Mouse (Mus musculus) fat pad, adult 2 months (tissue): ENCODE measurements around the gene 2300003K06Rik.
"Not testable (repeated sequence)": the region's sequence is repeated elsewhere in the genome, so short reads cannot be mapped to it uniquely, and the experiment has no call there.

ENCODE experiments used
- DNase-seq: peaks from one replicate; pipeline ENCODE4 v3.0.0-alpha.2; 2011; ENCODE audit warnings: low read depth, low spot score; ENCODE audit errors: extremely low read depth

2300003K06Rik gene

DNA sequence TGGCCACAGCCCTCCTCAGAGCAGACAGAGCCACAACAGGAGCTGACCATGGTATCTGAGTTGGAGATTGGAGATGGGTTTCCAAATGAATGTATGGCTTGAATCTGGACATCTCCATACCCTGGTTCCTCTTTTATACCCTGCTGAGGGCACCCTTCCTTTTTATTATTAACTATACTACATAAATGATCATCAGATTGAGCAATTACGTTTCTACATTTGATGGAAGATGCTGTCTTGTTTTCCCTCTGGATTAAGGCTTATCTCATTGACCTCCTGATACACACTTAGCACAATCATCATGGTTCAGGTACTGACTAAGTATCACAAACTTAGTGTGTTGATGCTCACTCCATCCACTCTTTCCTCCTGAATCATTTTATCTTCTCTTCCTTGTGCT is at the start of gene 2300003K06Rik:
TSS of gene 2300003K06Rik (minus strand) at position 101 of the 400 bp plus-strand sequence.
- DNase-seq = no peak

DNA sequence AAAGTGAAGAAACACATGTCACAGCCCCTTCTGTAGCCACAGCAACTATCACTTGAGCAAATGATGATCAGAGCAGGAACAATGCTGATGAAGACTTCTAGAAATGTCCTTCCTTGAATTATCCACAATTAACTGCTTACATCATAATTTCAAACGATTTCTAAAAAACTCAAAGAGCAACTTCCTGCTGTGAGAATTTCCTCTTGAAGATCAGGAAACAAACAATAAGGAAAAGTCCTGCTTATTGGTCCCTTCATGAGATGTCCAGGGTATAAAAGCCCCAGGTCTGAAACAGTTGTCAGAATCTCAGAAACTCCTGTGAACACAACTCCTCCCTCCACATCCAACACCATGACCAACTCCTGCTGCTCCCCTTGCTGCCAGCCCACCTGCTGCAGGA is 41.0 kb upstream of the 2300003K06Rik start, which contains the start of gene Gm11567:
TSS of gene Gm11567 (plus strand) at position 301 of the 400 bp plus-strand sequence.
- not testable (repeated sequence) for DNase-seq

DNA sequence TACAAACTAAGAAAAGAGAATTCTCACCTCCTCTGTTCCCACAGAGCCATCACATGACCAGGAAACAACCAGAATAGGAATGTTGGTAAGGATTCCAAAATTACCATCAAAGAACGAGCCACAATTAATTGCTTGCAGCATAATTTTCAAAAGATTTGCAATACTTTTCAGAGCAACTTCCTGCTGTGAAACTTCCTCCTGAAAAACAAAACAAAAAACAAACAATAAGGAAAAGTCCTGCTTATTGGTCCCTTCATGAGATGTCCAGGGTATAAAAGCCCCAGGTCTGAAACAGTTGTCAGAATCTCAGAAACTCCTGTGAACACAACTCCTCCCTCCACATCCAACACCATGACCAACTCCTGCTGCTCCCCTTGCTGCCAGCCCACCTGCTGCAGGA is 35.2 kb upstream of the 2300003K06Rik start, which contains the start of gene Krtap9-1:
TSS of gene Krtap9-1 (plus strand) at position 301 of the 400 bp plus-strand sequence.
- DNase-seq = not testable (repeated sequence)

DNA sequence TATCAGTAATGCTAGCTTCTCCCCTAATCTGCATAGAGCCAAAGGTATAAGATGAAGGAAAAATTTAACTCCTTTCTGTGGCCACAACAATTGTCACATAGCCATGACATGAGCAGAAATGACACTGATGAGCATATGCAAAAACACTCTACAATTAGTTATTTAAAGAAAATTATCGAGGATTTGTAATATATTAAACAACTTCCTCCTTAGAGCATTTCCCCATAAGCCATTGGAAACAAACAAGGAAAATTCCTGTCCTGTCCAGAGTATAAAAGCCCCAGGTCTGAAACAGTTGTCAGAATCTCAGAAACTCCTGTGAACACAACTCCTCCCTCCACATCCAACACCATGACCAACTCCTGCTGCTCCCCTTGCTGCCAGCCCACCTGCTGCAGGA is 26.3 kb upstream of the 2300003K06Rik start, which contains the start of gene Gm11559:
TSS of gene Gm11559 (plus strand) at position 301 of the 400 bp plus-strand sequence.
- not testable (repeated sequence) for DNase-seq

DNA sequence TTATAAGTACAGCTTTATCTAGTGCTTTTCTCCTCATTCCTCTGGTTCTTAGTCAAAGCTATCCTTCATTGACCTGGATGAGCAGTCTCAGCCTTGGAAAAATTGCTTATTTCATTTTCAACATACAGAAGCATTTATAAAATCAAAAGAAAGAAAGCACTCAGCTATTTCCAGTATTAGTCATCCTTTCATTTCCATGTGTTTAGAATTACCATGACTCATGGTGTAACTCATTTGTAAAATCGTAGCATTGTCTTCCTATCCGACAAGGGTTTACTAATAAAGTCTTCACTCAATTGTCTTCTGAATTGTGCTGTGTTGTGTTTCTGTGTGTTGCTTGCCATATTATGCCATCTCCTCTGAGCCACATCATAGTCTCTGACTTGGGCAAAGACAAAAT is 20.9 kb upstream of the 2300003K06Rik start:
- no peak for DNase-seq

DNA sequence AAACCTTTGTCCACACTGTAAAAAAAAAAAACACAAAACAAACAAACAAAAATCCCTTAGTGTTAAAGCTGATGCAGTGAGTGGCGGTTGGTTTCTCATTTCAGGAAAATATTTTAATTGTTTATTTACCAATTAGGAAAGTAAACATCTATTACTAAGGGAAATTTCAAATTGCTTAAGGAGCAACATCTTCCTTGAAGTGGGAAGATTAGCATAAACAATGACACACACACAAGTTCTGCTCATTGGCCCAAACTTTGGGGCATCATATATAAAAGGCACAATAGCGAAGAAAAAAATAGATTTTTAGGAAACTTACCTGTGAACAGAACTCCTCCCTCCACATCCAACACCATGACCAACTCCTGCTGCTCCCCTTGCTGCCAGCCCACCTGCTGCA is 19.8 kb upstream of the 2300003K06Rik start, which contains the start of gene Gm11568:
TSS of gene Gm11568 (plus strand) at position 301 of the 400 bp plus-strand sequence.
- DNase-seq = no peak

DNA sequence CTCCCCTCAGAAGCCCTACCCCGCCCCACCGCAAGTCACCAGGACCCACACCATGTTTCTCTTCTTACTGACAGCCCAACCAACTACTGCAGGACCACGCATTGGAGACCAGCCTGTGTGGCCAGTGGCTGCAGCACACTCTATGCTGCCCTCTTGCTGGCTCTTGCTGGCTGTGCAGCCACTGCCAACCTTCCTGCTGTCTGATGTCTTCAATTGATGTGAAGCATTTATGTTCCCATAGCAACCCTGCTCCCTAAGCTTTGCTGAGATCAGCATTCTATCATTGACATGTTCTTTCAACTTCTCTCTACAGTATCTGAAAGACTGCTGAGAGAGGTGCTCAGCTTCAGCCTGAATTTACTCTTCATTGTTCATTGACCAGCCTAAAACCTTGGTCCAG is 16.3 kb upstream of the 2300003K06Rik start:
- DNase-seq = no peak

DNA sequence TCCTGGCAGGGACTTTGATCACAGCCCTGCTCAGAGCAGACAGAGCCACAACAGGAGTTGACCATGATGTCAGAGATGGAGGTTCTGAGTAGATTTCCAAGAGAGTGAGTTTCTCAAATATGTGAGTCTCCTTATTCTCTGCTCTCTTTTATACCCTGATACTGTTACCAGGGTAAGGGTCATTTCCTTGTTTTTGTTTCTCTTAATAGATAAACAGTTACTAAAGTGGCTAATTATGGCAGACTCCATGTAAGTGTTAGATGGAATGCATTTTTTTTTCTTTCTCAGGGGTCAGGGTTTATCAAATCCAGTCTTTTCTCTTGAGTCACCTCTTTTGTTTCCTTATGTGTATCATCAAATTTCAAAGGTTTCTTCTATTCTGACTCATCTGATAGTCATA is 13.6 kb upstream of the 2300003K06Rik start, which contains the start of gene Krtap4-16:
TSS of gene Krtap4-16 (minus strand) at position 101 of the 400 bp plus-strand sequence.
- no peak for DNase-seq

DNA sequence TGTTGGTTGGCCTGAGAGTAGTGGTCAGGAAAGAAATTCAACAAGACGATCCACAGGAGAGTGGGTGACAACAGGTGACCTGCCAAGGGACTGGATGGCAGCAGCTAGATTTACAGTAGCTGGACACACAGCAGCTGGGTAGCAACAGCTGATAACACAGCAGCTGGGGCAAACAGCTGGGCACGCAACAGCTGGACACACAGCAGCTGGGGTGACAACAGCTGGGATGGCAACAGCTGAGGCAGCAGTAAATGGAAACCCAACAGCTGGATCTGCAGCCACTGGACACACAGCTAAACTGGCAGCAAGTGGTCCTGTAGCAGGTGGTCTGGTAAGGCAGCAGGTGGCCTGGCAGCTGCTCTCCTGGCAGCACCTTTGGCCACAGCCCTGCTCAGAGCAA is 8.9 kb upstream of the 2300003K06Rik start:
- no peak for DNase-seq

DNA sequence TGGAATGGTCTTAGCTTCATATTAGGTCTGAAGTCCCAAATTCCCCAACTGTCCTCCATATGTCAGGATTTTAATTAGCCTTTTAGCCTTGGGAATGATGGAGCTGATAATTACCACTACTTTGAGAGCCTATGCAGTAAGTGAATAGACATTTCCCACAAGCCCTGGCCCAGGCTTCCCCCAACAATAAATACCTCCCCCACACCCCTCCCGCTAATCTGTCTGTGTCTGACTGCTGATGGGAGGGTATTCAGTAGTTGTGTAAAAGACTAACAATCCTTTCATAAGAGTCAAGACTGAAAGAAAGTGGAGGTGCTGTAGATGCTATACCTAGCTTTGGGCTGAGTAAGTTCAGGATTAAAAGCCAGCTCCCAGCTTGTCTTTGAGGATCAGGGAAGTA is 4.3 kb upstream of the 2300003K06Rik start:
- no peak for DNase-seq

DNA sequence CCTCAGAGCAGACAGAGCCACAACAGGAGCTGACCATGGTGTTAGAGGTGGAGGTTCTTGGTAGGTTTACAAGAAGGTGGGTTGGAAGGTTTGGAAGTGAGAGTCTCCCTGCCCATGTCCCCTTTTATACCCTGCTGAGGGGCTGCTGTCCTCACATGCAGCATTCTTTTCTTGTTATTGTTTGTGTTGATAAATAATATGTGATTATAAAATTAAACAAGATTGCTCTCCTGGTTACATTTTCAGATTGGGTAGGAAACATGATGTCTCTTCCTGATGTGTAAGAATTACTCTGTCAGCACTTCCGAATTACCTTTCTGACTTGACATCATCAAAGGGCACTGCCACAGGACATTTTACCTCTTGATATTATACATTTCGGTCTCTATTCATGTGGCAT is 22.3 kb downstream of the 2300003K06Rik start, which contains the start of gene Gm11564:
TSS of gene Gm11564 (minus strand) at position 101 of the 400 bp plus-strand sequence.
- not testable (repeated sequence) for DNase-seq

DNA sequence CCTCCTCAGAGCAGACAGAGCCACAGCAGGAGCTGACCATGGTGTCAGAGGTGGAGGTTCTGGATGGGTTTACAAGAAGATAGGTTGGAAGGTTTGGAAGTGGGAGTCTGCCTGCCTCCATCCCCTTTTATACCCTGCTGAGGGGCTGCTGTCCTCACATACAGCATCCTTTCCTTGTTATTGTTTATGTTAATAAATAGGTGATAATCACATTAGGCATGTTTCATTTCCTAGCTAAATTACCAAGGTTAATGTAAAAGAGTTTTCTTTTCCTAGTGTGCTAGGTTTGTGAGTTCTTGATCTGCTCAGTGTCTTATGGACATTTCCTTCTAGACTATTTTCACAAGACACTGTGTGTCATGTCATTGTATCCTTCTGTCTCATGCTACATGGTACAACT is 28.1 kb downstream of the 2300003K06Rik start, which contains the start of gene Krtap4-13:
TSS of gene Krtap4-13 (minus strand) at position 101 of the 400 bp plus-strand sequence.
- not testable (repeated sequence) for DNase-seq

DNA sequence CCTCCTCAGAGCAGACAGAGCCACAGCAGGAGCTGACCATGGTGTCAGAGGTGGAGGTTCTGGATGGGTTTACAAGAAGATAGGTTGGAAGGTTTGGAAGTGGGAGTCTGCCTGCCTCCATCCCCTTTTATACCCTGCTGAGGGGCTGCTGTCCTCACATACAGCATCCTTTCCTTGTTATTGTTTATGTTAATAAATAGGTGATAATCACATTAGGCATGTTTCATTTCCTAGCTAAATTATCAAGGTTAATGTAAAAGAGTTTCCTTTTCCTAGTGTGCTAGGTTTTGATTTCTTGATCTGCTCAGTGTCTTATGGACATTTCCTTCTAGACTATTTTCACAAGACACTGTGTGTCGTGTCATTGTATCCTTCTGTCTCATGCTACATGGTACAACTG is 33.5 kb downstream of the 2300003K06Rik start, which contains the start of gene Gm11554:
TSS of gene Gm11554 (minus strand) at position 101 of the 400 bp plus-strand sequence.
- not testable (repeated sequence) for DNase-seq

DNA sequence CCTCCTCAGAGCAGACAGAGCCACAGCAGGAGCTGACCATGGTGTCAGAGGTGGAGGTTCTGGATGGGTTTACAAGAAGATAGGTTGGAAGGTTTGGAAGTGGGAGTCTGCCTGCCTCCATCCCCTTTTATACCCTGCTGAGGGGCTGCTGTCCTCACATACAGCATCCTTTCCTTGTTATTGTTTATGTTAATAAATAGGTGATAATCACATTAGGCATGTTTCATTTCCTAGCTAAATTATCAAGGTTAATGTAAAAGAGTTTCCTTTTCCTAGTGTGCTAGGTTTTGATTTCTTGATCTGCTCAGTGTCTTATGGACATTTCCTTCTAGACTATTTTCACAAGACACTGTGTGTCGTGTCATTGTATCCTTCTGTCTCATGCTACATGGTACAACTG is 39.0 kb downstream of the 2300003K06Rik start, which contains the start of gene Gm11569:
TSS of gene Gm11569 (minus strand) at position 101 of the 400 bp plus-strand sequence.
- not testable (repeated sequence) for DNase-seq

DNA sequence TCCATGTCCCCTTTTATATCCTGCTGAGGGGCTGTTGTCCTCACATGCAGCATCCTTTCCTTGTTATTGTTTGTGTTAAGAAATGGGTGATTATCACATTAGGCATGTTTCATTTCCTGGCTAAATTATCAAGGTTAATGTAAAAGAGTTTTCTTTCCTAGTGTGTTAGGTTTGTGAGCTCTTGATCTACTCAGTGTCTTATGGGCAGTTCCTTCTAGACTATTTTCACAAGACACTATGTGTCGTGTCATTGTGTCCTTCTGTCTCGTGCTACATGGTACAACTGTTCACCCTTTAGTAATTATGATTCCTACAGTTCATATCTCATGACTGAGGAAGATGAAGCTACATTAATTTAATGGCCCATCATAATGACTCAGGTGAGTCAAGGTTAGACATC is 44.5 kb downstream of the 2300003K06Rik start, which contains the start of gene Gm11596:
TSS of gene Gm11596 (minus strand) at position 101 of the 400 bp plus-strand sequence.
- no peak for DNase-seq
